Mouse (Mus musculus): ENCODE data around the gene Ifih1.

DNA sequence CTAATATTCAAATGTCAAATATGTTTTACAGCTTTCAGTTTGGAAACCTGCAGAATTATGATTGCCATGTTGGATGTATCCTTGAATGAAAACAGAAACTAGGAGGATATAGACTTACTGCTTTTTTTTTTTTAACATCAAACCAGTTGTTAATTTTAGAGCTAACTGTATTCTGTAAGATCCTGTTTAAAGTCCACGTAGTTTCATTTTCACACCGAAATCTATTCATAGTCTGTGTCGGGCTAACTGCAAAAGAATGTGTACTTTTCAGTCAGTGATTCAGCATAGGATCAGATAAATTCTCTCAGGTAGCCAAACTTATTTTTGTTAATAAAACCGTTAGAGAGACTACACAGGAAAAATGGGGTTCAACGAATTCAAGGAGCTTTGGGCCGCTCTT, 39.9 kb upstream of the Ifih1 start:
- TF ChIP-seq POLR2A (IDR thresholded peaks at IDR 0.05; ENCODE audit: low read depth, low read length) (no peak), CTCF (IDR thresholded peaks at IDR 0.05; ENCODE audit: extremely low read depth, insufficient read length, insufficient replicate concordance, low read depth, low read length) (no peak)
